Mouse (Mus musculus): ENCODE data around the gene Slc43a3. TPM values are rescaled to one million over a fixed set of nuclear protein-coding genes. Genes with fewer than 3 reads are reported as not detected.

Slc43a3 gene
- total and polyA plus RNA-seq, 3 experiments: 62.6 to 101 (median 79.1) TPM

- DNase-seq: no peak
- intact Hi-C loops (cut with DNase I): no loop called here
- TF ChIP-seq EP300 (IDR thresholded peaks at IDR 0.05; ENCODE audit: insufficient read depth, low read depth, low read length): no peak
- no peak for TF ChIP-seq CTCF (IDR thresholded peaks at IDR 0.05)
- no peak for TF ChIP-seq POLR2A (IDR thresholded peaks at IDR 0.05; ENCODE audit: insufficient read depth, low read depth, low read length)
- WGBS: 49% methylated on average over 8 of the region's 8 CpGs
- Histone ChIP-seq H3K4me3 (no peak overlapping the region), H3K27me3 (ENCODE audit: control insufficient read depth, insufficient read depth, low read length) (no peaks in the 10 kb centered on the region), H3K4me1 (ENCODE audit: control insufficient read depth, insufficient read depth, low read length) (peaks cover 3% of the 10 kb centered on the region; the same call in 1 of the 2 replicates), H3K79me2 (replicated peaks; ENCODE audit: control insufficient read depth, insufficient read depth, low read length) (no peaks in the 10 kb centered on the region; the same call in 1 of the 2 replicates), H3K36me3 (ENCODE audit: control insufficient read depth, insufficient read depth, low read length) (peaks cover 4% of the 10 kb centered on the region), H3K9ac (ENCODE audit: low read depth, low read length) (no peak overlapping the region), H3K27ac (peak overlapping the region; percentile 47)
Measured at GRCm38 (mm10) chr2:84933992-84934648, 2.3 kb upstream of the Slc43a3 start.

GRCm38 (mm10) chr2:84934649-84935007, 1.8 kb upstream of the Slc43a3 start:
- Histone ChIP-seq H3K4me3 (no peak overlapping the region), H3K4me1 (ENCODE audit: control insufficient read depth, insufficient read depth, low read length) (peaks cover 4% of the 10 kb centered on the region), H3K79me2 (replicated peaks; ENCODE audit: control insufficient read depth, insufficient read depth, low read length) (no peaks in the 10 kb centered on the region; the same call in 1 of the 2 replicates), H3K36me3 (ENCODE audit: control insufficient read depth, insufficient read depth, low read length) (peaks cover 8% of the 10 kb centered on the region), H3K9ac (ENCODE audit: low read depth, low read length) (no peak overlapping the region), H3K27me3 (ENCODE audit: control insufficient read depth, insufficient read depth, low read length) (no peaks in the 10 kb centered on the region), H3K27ac (peak overlapping the region; percentile 47)
- intact Hi-C loops (cut with DNase I): no loop called here
- WGBS: 69% methylated on average over 4 of the region's 4 CpGs
- no peak for DNase-seq
- no peak for TF ChIP-seq EP300 (IDR thresholded peaks at IDR 0.05; ENCODE audit: insufficient read depth, low read depth, low read length)
- TF ChIP-seq POLR2A (IDR thresholded peaks at IDR 0.05; ENCODE audit: insufficient read depth, low read depth, low read length): no peak
- no peak for TF ChIP-seq CTCF (IDR thresholded peaks at IDR 0.05)

DNA sequence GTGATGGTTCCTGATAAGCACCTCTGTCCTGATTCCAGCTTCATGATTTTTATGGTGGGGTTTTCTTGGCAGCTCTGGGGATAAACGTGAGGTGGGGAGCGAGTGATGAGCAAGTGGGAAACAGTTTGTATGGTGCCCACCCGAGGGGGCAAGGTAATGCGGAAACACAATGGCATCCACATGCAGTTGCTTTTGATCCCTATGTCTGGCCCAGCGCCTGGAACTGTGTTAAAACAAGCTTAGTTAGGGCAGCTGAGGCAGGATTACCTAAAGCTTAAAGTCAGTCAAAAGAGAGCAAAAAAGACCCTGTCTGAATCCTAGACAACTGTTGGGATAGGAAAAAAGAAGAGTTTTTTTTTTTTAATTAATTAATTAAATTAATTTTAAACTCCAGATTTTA, 1.3 kb upstream of the Slc43a3 start:
- DNase-seq: no peak
- Histone ChIP-seq H3K4me3 (no peak overlapping the region), H3K4me1 (ENCODE audit: control insufficient read depth, insufficient read depth, low read length) (peaks cover 7% of the 10 kb centered on the region), H3K36me3 (ENCODE audit: control insufficient read depth, insufficient read depth, low read length) (peaks cover 11% of the 10 kb centered on the region), H3K27ac (peak overlapping the region; percentile 47; the same call in 1 of the 2 replicates), H3K79me2 (replicated peaks; ENCODE audit: control insufficient read depth, insufficient read depth, low read length) (no peaks in the 10 kb centered on the region; the same call in 1 of the 2 replicates), H3K9ac (ENCODE audit: low read depth, low read length) (no peak overlapping the region), H3K27me3 (ENCODE audit: control insufficient read depth, insufficient read depth, low read length) (no peaks in the 10 kb centered on the region)
- TF ChIP-seq POLR2A (IDR thresholded peaks at IDR 0.05; ENCODE audit: insufficient read depth, low read depth, low read length) (no peak), CTCF (IDR thresholded peaks at IDR 0.05) (no peak), EP300 (IDR thresholded peaks at IDR 0.05; ENCODE audit: insufficient read depth, low read depth, low read length) (no peak)
- intact Hi-C loops (cut with DNase I): no loop called here
- 86% methylated on average over 5 of the region's 5 CpGs for WGBS

DNA sequence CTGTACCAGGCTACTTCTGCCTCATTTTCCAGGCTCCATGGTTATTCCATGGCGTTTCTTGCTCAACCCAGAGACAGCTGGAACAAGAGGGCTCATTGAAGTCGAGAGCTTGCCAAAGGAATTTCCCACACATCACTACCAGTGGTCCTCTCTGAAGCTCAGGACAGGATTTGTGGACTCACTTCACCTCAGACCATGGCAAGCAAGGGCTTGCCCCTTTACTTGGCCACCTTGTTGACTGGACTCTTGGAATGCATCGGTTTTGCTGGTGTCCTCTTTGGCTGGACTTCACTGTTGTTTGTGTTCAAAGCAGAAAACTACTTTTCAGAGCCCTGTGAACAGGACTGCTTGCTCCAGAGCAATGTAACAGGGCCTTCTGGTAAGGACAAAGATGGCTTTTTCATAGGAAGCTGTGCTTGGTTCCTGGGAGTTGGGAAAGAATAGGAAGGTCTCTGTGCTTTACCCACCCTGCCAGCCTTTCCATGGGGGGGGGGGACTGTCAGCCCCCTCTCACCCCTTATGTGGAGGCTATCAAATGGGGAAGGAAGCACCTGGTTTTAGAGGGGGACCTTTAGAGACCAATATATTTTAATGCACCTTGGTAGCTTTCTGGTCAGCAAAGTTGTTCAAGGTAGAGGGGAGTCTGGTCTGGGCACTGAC, 1.2 kb downstream of the Slc43a3 start:
- intact Hi-C loops (cut with DNase I): loop anchor here (1.0 to 2.0 kb wide), 3 partner anchors 21 to 47 kb away; no protein-coding TSS in a partner anchor
- TF ChIP-seq POLR2A (IDR thresholded peaks at IDR 0.05; ENCODE audit: insufficient read depth, low read depth, low read length) (no peak), EP300 (IDR thresholded peaks at IDR 0.05; ENCODE audit: insufficient read depth, low read depth, low read length) (no peak), CTCF (IDR thresholded peaks at IDR 0.05) (no peak)
- peak overlapping the region; percentile 91 for H3K27ac ChIP-seq
- H3K36me3 ChIP-seq (ENCODE audit: control insufficient read depth, insufficient read depth, low read length): peaks cover 24% of the 10 kb centered on the region
- no peaks in the 10 kb centered on the region for H3K27me3 ChIP-seq (ENCODE audit: control insufficient read depth, insufficient read depth, low read length)
- peak overlapping the region; percentile 100 for H3K9ac ChIP-seq (ENCODE audit: low read depth, low read length)
- H3K4me1 ChIP-seq (ENCODE audit: control insufficient read depth, insufficient read depth, low read length): peaks cover 11% of the 10 kb centered on the region
- 37% methylated on average over 3 of the region's 3 CpGs for WGBS
- H3K79me2 ChIP-seq (replicated peaks; ENCODE audit: control insufficient read depth, insufficient read depth, low read length): no peaks in the 10 kb centered on the region; the same call in 1 of the 2 replicates
- DNase-seq: peak; percentile 31 to 51
- H3K4me3 ChIP-seq: peak overlapping the region; percentile 44

- intact Hi-C loops (cut with DNase I): loop anchor here (1.0 to 2.0 kb wide), 2 partner anchors 20 to 48 kb away; no protein-coding TSS in a partner anchor
- 23% methylated on average over 5 of the region's 5 CpGs for WGBS
- H3K9ac ChIP-seq (ENCODE audit: low read depth, low read length): peak overlapping the region; percentile 100
- peaks cover 11% of the 10 kb centered on the region for H3K4me1 ChIP-seq (ENCODE audit: control insufficient read depth, insufficient read depth, low read length)
- TF ChIP-seq EP300 (IDR thresholded peaks at IDR 0.05; ENCODE audit: insufficient read depth, low read depth, low read length): 0 out of 2 replicates have a peak, but pooled peaks have one; percentile 49
- TF ChIP-seq POLR2A (IDR thresholded peaks at IDR 0.05; ENCODE audit: insufficient read depth, low read depth, low read length): peak; percentile 92
- TF ChIP-seq CTCF (IDR thresholded peaks at IDR 0.05): no peak
- DNase-seq: peak; percentile 61 to 69
- no peaks in the 10 kb centered on the region for H3K27me3 ChIP-seq (ENCODE audit: control insufficient read depth, insufficient read depth, low read length)
- peak overlapping the region; percentile 44 for H3K4me3 ChIP-seq
- peak overlapping the region; percentile 91 for H3K27ac ChIP-seq
- H3K79me2 ChIP-seq (replicated peaks; ENCODE audit: control insufficient read depth, insufficient read depth, low read length): no peaks in the 10 kb centered on the region; the same call in 1 of the 2 replicates
- H3K36me3 ChIP-seq (ENCODE audit: control insufficient read depth, insufficient read depth, low read length): peaks cover 24% of the 10 kb centered on the region
Measured at GRCm38 (mm10) chr2:84938249-84938946, 2.0 kb downstream of the Slc43a3 start.
